Mouse (Mus musculus) bone marrow macrophage, adult 2 months (primary cell): ENCODE data around the gene Iqub. TPM values are rescaled to one million over a fixed set of nuclear protein-coding genes. Genes with fewer than 3 reads are reported as not detected.

Experiments used
- H3K27ac ChIP-seq: 2 replicates; pipeline ENCODE4 v1.5.1; 2012; ENCODE audit warnings: low read depth, low read length; ENCODE audit not compliant: insufficient read depth
- H3K4me1 ChIP-seq: 2 replicates; pipeline ENCODE4 v1.6.1; 2012; ENCODE audit warnings: low read length; ENCODE audit not compliant: control insufficient read depth, insufficient read depth
- H3K4me3 ChIP-seq: 2 replicates; pipeline ENCODE4 v1.5.1; 2012; ENCODE audit warnings: mild to moderate bottlenecking, low read length, moderate library complexity; ENCODE audit not compliant: insufficient read depth
- CTCF ChIP-seq: IDR thresholded peaks from 2 replicates; pipeline ENCODE4 v1.5.1; 2012; ENCODE audit warnings: low read depth, mild to moderate bottlenecking, low read length, moderate library complexity
- POLR2A ChIP-seq: IDR thresholded peaks from 2 replicates; pipeline ENCODE4 v1.6.1; 2012; ENCODE audit warnings: mild to moderate bottlenecking, low read depth, low read length, borderline replicate concordance
- polyA plus RNA-seq: library from polyadenylated mRNA; stranded (reverse); fragments of >200 nt; gene quantifications from 2 replicates; pipeline ENCODE4 v1.2.4, GENCODE M21; 2012; ENCODE audit not compliant: missing spikeins, insufficient read depth, insufficient read length

Gene Iqub
- polyA plus RNA-seq, 1 experiment: not detected

DNA sequence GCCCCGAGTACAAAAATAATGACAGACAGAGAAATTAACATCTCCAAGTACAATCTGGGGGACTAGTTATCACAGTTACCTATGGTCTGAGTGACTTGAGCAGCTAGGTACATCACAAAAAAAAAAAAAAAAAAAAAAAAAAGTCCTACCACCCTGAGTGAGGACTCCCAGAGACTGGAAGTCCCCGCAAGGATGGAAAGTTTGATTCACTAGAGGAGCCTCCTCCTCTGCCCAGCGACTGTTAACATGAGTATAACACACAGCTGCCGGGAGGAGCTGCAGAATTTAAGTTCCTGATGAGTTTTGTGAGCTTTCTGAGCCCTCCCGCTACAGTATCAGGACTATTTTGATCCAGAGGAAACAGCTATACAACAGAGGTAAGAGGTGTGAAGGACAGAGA lies 28.3 kb downstream of the Iqub start:
- H3K27ac ChIP-seq: no peak overlapping the region
- no peak for TF ChIP-seq CTCF
- TF ChIP-seq POLR2A: no peak
- no peak overlapping the region for H3K4me3 ChIP-seq
- no peaks in the 10 kb centered on the region for H3K4me1 ChIP-seq

DNA sequence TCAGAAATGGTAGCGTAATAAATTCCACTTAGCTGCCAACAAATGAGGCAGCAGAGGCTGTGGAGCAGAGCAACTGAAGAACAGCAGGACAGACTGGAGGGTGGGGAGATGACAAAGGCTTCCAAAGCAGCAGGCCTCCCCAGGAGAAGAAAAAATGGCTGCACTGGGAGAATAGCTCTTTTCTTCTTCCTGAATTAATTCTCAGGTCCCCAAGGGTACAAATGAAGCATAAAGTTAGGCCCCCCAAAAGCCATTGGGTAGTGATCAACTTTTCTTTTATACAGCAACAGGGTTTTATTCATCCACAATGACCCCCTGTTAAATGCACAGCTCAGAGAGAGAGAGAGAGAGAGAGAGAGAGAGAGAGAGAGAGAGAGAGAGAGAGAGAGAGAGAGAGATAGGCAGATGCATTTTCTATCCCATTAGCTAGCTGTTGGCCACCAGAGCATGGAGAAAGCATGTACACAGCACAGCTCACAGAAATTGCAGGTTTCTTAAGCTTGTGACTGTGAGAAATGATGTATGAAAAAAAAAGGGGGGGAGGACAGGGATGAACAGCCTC lies 44.2 kb downstream of the Iqub start:
- Histone ChIP-seq H3K4me1 (no peaks in the 10 kb centered on the region), H3K27ac (no peak overlapping the region), H3K4me3 (no peak overlapping the region)
- no peak for TF ChIP-seq CTCF
- no peak for TF ChIP-seq POLR2A

DNA sequence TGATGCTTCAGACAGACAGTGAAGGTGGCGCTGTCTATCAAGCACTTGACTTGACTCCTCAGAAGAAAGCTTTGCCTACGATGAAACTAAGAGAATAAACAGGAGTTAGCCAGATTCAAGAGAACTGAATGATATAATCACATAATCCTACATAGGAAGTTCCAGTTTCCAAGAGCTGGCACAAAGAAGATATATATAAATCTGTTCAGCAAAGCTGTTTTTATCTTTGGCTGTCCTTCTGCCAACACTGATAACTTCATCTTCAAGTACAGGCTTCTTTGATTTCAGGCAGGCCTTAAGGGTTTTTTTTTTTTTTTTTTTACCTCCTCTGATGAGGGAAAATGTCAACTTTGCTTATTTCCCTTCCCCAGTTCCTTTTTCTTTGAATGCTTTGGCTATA lies 44.7 kb downstream of the Iqub start:
- Histone ChIP-seq H3K27ac (no peak overlapping the region), H3K4me3 (no peak overlapping the region), H3K4me1 (no peaks in the 10 kb centered on the region)
- TF ChIP-seq CTCF: no peak
- no peak for TF ChIP-seq POLR2A

DNA sequence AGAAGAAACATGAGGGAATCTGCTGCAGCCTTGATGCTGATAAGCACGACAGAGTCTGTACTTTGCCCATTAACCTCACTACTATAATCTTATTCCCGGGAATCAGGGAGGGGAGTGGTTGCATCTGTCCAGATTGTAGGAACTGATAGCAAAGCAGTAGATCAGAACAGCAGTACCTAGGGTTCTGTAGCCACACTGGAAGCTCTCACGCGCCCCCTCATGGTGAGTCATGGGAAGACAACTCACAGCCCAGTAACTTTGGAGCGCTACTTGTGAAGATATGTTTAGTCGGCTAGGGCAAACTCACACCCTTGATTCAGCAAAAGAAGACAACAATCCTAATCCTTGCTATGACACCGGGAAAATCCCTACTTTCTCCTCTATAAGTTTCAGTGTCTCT lies 58.8 kb downstream of the Iqub start:
- TF ChIP-seq CTCF (no peak), POLR2A (no peak)

DNA sequence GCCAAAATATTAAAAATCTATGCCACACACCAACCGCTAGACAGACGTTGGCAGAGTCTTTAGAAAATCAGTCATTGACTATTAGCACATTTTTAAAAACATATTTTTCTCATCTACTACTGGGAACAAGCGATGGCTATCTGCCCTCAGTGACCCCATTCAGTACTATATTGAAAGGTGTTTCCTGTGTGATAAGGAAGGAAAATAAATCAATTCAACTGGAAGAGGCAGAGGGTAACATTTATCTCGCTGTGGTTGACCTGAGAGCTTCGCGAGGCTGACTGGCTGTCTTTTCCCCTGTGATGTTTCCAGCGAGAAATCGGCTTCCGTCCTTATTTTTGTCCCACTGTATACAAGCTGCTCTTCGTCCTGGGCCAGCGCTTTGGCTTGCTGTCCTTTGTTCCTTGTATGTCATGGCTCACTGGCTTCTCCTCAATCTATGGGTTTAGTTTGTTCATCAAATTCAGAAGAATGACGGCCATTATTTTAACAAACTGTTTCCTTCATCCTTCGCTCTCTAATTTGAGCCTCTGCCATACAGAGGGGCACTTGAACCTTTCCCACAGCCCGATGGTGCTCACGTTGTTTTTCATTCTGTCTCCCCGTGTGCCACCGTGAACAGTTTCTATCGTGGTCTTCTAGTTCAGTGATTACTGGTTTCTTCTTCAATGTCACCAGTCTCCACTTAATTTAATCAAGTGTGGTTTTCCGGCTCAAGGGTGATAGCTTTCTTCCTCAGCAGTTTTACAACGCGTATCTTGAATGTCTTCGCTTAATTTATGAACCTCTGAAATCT lies 63.6 kb downstream of the Iqub start:
- TF ChIP-seq CTCF (no peak), POLR2A (no peak)
- no peak overlapping the region for H3K27ac ChIP-seq
- H3K4me3 ChIP-seq: no peak overlapping the region
- H3K4me1 ChIP-seq: no peaks in the 10 kb centered on the region

More for the DNA sequence above, 58.8 kb downstream of the Iqub start:
- no peak overlapping the region for H3K27ac ChIP-seq
- no peaks in the 10 kb centered on the region for H3K4me1 ChIP-seq
- H3K4me3 ChIP-seq: no peak overlapping the region

DNA sequence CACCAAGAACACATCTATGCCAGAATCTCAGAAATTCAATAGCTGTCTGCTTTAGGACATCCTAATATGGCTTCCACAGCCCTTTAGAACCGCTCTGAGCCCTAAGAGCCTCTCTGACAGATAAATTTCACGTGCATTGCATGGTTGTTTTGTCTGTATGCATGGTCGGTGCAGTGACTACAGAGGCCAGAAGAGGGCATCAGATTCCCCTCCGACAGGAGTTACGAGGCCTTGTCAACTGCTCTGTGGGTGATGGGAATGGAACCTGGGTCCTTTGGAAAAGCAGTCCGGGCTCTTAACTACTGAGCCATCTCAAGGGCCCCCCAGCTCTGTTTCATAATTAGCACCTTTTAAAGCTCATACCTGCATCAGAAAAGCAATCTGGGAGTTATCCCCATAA lies 64.6 kb downstream of the Iqub start:
- no peaks in the 10 kb centered on the region for H3K4me1 ChIP-seq
- no peak overlapping the region for H3K4me3 ChIP-seq
- TF ChIP-seq CTCF (no peak), POLR2A (no peak)

DNA sequence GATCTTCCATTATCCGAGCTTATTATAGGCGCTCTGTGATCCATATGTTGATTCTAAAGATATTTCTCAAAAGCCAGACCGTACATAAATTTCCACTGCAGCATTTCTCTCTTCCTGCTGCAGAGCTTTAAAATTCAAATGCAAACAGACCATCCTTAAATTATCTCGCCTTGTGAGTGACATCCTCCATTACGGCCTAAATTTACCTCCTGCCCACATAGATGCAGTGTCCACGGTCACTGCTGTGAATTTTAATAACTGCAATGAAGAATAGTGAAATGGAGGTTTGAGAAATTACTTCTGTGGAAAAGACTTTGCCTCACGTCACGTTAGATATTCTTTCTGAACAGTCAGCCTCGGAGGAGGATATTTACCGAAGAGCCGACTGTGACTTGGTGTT lies 98.8 kb downstream of the Iqub start:
- Histone ChIP-seq H3K4me3 (no peak overlapping the region), H3K27ac (no peak overlapping the region), H3K4me1 (no peaks in the 10 kb centered on the region)
- TF ChIP-seq POLR2A (no peak), CTCF (no peak)

More for the DNA sequence above, 64.6 kb downstream of the Iqub start:
- H3K27ac ChIP-seq: no peak overlapping the region

DNA sequence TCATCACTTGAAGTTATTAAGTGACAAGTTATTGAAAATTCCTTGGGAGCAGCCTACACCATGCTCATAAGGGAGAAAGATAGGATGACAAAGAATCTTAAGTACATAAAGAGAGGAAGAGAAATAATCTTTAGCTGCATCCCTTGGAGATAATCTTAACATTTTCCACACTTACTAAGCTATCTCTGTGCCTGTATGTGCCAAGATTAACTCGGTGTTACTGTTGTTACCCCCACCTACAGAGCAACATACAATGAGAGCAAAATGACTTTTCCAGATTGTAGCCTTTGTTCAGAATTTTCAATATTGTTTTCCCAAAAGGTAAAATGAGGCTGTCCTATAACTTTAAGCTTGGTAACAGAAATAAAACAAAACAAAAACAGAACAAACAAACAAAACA lies 99.4 kb downstream of the Iqub start:
- Histone ChIP-seq H3K4me3 (no peak overlapping the region), H3K4me1 (no peaks in the 10 kb centered on the region), H3K27ac (no peak overlapping the region)
- TF ChIP-seq POLR2A: no peak
- no peak for TF ChIP-seq CTCF

DNA sequence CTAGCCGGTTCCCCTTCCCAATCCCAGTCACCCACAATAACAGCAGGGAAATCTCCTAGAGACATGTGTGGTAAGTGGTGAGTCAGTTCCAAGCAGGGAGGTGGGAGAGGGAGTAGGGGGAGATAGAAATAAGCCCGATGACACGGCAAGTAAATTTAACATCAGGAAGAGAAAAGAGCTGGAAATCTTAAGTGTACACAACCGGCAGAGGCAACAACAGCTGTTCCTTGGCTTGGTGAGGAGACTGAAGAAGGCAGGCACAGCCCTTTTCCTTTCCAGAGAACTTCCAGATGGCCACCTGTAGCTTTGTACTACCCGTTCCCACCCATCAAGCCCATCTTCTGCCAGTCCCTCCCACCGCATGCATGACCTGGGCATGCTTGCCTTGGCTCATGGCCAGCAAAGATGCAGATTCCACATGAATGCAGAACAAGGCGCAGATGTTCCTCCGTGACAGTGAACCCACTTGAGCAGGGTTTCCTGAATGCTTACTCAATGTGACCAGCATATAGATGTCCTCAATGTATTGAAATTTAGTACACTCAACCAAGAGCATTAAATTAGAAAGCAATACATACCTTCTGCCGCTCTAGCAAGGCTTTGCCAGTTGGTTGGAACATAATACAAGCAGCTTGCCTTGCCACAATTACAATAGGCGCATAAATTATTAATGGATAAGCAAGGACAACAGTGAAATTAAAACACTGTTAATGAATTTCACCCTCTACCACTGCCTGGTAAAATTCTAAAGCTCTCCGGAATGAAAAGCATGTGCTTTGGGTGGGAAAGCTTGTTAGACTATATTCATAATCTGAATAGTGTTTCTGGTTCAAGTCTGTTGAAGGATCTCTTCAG lies 106.1 kb downstream of the Iqub start:
- TF ChIP-seq POLR2A: no peak
- TF ChIP-seq CTCF: no peak
- H3K4me3 ChIP-seq: no peak overlapping the region
- no peak overlapping the region for H3K27ac ChIP-seq
- no peaks in the 10 kb centered on the region for H3K4me1 ChIP-seq

DNA sequence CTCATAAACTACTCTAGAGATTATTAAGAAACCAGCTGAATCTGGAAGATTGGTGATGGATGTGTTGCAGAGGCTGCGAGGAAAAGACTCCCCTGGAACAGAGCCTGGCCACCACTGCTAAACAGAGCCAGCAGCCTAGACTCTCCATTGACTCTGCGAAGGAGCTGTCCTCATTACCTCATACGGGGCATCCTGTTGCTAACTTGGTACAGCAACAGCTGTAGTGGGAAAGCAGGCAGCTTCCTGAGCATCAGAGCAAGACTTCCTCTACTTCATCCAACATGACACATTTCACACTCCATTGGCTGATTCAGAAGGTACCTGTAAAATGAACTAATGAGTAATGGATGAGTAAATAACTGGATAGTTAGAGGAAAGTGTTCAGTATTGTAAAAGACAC lies 107.1 kb downstream of the Iqub start:
- no peaks in the 10 kb centered on the region for H3K4me1 ChIP-seq
- TF ChIP-seq POLR2A (no peak), CTCF (no peak)
- H3K27ac ChIP-seq: no peak overlapping the region
- no peak overlapping the region for H3K4me3 ChIP-seq
